Mouse (Mus musculus) kidney, embryonic 15.5 days (tissue): ENCODE measurements around the gene Gm29776. TPM values are rescaled to one million over a fixed set of nuclear protein-coding genes. Genes with fewer than 3 reads are reported as not detected.

Experiments used
- ATAC-seq: fragments of 200-750 bp; cut with Nextera tagmentation; replicated peaks from 2 replicates; pipeline ENCODE4 v1.8.0; 2017; ENCODE audit warnings: moderate TSS enrichment; ENCODE audit not compliant: low FRiP score
- H3K27ac ChIP-seq: fragments of 300-500 bp; sonication (generic); 2 replicates; pipeline ENCODE4 v1.5.1; 2015; ENCODE audit warnings: mild to moderate bottlenecking, inconsistent platforms
- H3K27me3 ChIP-seq: fragments of 300-500 bp; sonication (generic); 2 replicates; pipeline ENCODE4 v1.6.1; 2015; ENCODE audit warnings: inconsistent platforms
- H3K36me3 ChIP-seq: fragments of 300-500 bp; sonication (generic); 2 replicates; pipeline ENCODE4 v1.6.1; 2015; ENCODE audit warnings: inconsistent platforms
- H3K4me1 ChIP-seq: fragments of 300-500 bp; sonication (generic); 2 replicates; pipeline ENCODE4 v1.6.1; 2015; ENCODE audit warnings: inconsistent platforms
- H3K4me2 ChIP-seq: fragments of 300-500 bp; sonication (generic); 2 replicates; pipeline ENCODE4 v1.6.1; 2015; ENCODE audit warnings: moderate library complexity, mild to moderate bottlenecking, inconsistent platforms
- H3K4me3 ChIP-seq: fragments of 300-500 bp; sonication (generic); replicated peaks from 2 replicates; pipeline ENCODE4 v1.5.1; 2015; ENCODE audit warnings: mild to moderate bottlenecking, inconsistent platforms
- H3K9ac ChIP-seq: fragments of 300-500 bp; sonication (generic); 2 replicates; pipeline ENCODE4 v1.6.1; 2015; ENCODE audit warnings: mild to moderate bottlenecking, inconsistent platforms
- H3K9me3 ChIP-seq: fragments of 300-500 bp; sonication (generic); replicated peaks from 2 replicates; pipeline ENCODE4 v1.6.1; 2016; ENCODE audit warnings: inconsistent platforms
- WGBS: fragments of 180-500 bp; shearing (Covaris S2); methylation state at CpG from one replicate; pipeline ENCODE4 v1.1.7; 2015; ENCODE audit warnings: mixed read lengths; 5-methylcytosine and 5-hydroxymethylcytosine counted together
- polyA plus RNA-seq: library from polyadenylated mRNA; unstranded; fragments of >200 nt; fragmentation: Nextera tagmentation; extraction: Ambion mirVana; gene quantifications from 2 replicates; pipeline ENCODE4 v1.2.1, GENCODE M21; 2015

The Gm29776 gene
- polyA plus RNA-seq = 0.09 and 0.21 TPM in 2 replicates

GRCm38 (mm10) chr14:54698733-54699132 lies at the start of gene Gm29776:
TSS of gene Gm29776 (minus strand) at chr14:54698833.
- H3K27me3 ChIP-seq = peaks cover 23% of the 10 kb centered on the region
- H3K4me3 ChIP-seq = no peak within 1 kb of the TSS
- no peak within 1 kb of the TSS for H3K9ac ChIP-seq
- H3K4me2 ChIP-seq = no peak within 1 kb of the TSS
- 86% methylated on average over 4 of the region's 4 CpGs for WGBS
- H3K36me3 ChIP-seq = peaks cover 5% of the 10 kb centered on the region
- ATAC-seq = no peak
- H3K9me3 ChIP-seq = no peaks in the 10 kb centered on the region
- H3K4me1 ChIP-seq = 0 out of 2 replicates have a peak, but pooled peaks cover 3% of the 10 kb centered on the region
- H3K27ac ChIP-seq = no peak within 1 kb of the TSS

- no peaks in the 10 kb centered on the region for H3K9me3 ChIP-seq
- no peak overlapping the region for H3K9ac ChIP-seq
- no peak overlapping the region for H3K27ac ChIP-seq
- 91% methylated on average over 9 of the region's 9 CpGs for WGBS
- no peak overlapping the region for H3K4me2 ChIP-seq
- H3K27me3 ChIP-seq = no peaks in the 10 kb centered on the region
- peaks cover 11% of the 10 kb centered on the region for H3K4me1 ChIP-seq
- ATAC-seq = no peak
- H3K36me3 ChIP-seq = no peaks in the 10 kb centered on the region
- H3K4me3 ChIP-seq = no peak overlapping the region
These were observed 47.4 kb upstream of the Gm29776 start for GRCm38 (mm10) chr14:54746038-54746437.

- ATAC-seq = no peak
- 54% methylated on average over 8 of the region's 8 CpGs for WGBS
- H3K27ac ChIP-seq = no peak overlapping the region
- no peak overlapping the region for H3K4me2 ChIP-seq
- H3K4me3 ChIP-seq = no peak overlapping the region
- H3K36me3 ChIP-seq = no peaks in the 10 kb centered on the region
- H3K9me3 ChIP-seq = no peaks in the 10 kb centered on the region
- H3K4me1 ChIP-seq = peaks cover 11% of the 10 kb centered on the region
- no peak overlapping the region for H3K9ac ChIP-seq
- H3K27me3 ChIP-seq = no peaks in the 10 kb centered on the region
These were observed 45.8 kb upstream of the Gm29776 start for GRCm38 (mm10) chr14:54744473-54744872.

GRCm38 (mm10) chr14:54742375-54742774 lies 43.7 kb upstream of the Gm29776 start:
- Histone ChIP-seq H3K4me1 (peaks cover 11% of the 10 kb centered on the region), H3K27ac (no peak overlapping the region), H3K4me2 (no peak overlapping the region), H3K4me3 (no peak overlapping the region), H3K27me3 (no peaks in the 10 kb centered on the region), H3K9ac (no peak overlapping the region), H3K9me3 (no peaks in the 10 kb centered on the region), H3K36me3 (no peaks in the 10 kb centered on the region)
- ATAC-seq = no peak
- WGBS = 40% methylated on average over 2 of the region's 2 CpGs

GRCm38 (mm10) chr14:54741721-54742120 lies 43.1 kb upstream of the Gm29776 start:
- H3K36me3 ChIP-seq = no peaks in the 10 kb centered on the region
- no peak for ATAC-seq
- H3K27me3 ChIP-seq = no peaks in the 10 kb centered on the region
- H3K4me1 ChIP-seq = peaks cover 11% of the 10 kb centered on the region
- WGBS = 84% methylated on average over 6 of the region's 6 CpGs
- H3K9me3 ChIP-seq = no peaks in the 10 kb centered on the region
- no peak overlapping the region for H3K4me3 ChIP-seq
- H3K9ac ChIP-seq = no peak overlapping the region
- no peak overlapping the region for H3K27ac ChIP-seq
- no peak overlapping the region for H3K4me2 ChIP-seq

GRCm38 (mm10) chr14:54737634-54738033 lies 39.0 kb upstream of the Gm29776 start:
- WGBS = 78% methylated on average over 10 of the region's 10 CpGs
- H3K4me1 ChIP-seq = peaks cover 8% of the 10 kb centered on the region
- no peak overlapping the region for H3K4me3 ChIP-seq
- H3K9me3 ChIP-seq = no peaks in the 10 kb centered on the region
- no peak overlapping the region for H3K4me2 ChIP-seq
- no peaks in the 10 kb centered on the region for H3K27me3 ChIP-seq
- no peak overlapping the region for H3K9ac ChIP-seq
- H3K36me3 ChIP-seq = no peaks in the 10 kb centered on the region
- no peak overlapping the region for H3K27ac ChIP-seq
- no peak for ATAC-seq

GRCm38 (mm10) chr14:54736555-54737552 lies 38.2 kb upstream of the Gm29776 start:
- no peaks in the 10 kb centered on the region for H3K36me3 ChIP-seq
- H3K27ac ChIP-seq = no peak overlapping the region
- H3K4me3 ChIP-seq = no peak overlapping the region
- H3K4me2 ChIP-seq = no peak overlapping the region
- H3K27me3 ChIP-seq = no peaks in the 10 kb centered on the region
- 80% methylated on average over 14 of the region's 14 CpGs for WGBS
- H3K9ac ChIP-seq = no peak overlapping the region
- H3K9me3 ChIP-seq = no peaks in the 10 kb centered on the region
- peaks cover under 1% of the 10 kb centered on the region; the same call in 1 of the 2 replicates for H3K4me1 ChIP-seq
- no peak for ATAC-seq

GRCm38 (mm10) chr14:54735221-54735620 lies 36.6 kb upstream of the Gm29776 start:
- ATAC-seq = no peak
- Histone ChIP-seq H3K4me3 (no peak overlapping the region), H3K4me2 (no peak overlapping the region), H3K27ac (no peak overlapping the region), H3K36me3 (no peaks in the 10 kb centered on the region), H3K27me3 (no peaks in the 10 kb centered on the region), H3K4me1 (no peaks in the 10 kb centered on the region), H3K9ac (no peak overlapping the region), H3K9me3 (no peaks in the 10 kb centered on the region)
- WGBS = 83% methylated on average over 4 of the region's 4 CpGs

- Histone ChIP-seq H3K4me1 (no peaks in the 10 kb centered on the region), H3K9ac (no peak overlapping the region), H3K4me2 (no peak overlapping the region), H3K36me3 (no peaks in the 10 kb centered on the region), H3K4me3 (no peak overlapping the region), H3K9me3 (no peaks in the 10 kb centered on the region), H3K27ac (no peak overlapping the region), H3K27me3 (no peaks in the 10 kb centered on the region)
- WGBS = 78% methylated on average over 4 of the region's 4 CpGs
- no peak for ATAC-seq
These were observed 35.4 kb upstream of the Gm29776 start for GRCm38 (mm10) chr14:54734004-54734403.

- Histone ChIP-seq H3K27ac (no peak overlapping the region), H3K4me3 (no peak overlapping the region), H3K4me1 (no peaks in the 10 kb centered on the region), H3K36me3 (no peaks in the 10 kb centered on the region), H3K27me3 (no peaks in the 10 kb centered on the region), H3K4me2 (no peak overlapping the region), H3K9me3 (no peaks in the 10 kb centered on the region), H3K9ac (no peak overlapping the region)
- 85% methylated on average over 8 of the region's 8 CpGs for WGBS
- ATAC-seq = no peak
These were observed 33.6 kb upstream of the Gm29776 start for GRCm38 (mm10) chr14:54732206-54732605.

GRCm38 (mm10) chr14:54730305-54730704 lies 31.7 kb upstream of the Gm29776 start:
- no peak overlapping the region for H3K4me2 ChIP-seq
- H3K4me1 ChIP-seq = no peaks in the 10 kb centered on the region
- WGBS = 89% methylated on average over 6 of the region's 6 CpGs

GRCm38 (mm10) chr14:54728823-54729653 lies 30.4 kb upstream of the Gm29776 start:
- H3K36me3 ChIP-seq = no peaks in the 10 kb centered on the region
- no peak overlapping the region for H3K4me2 ChIP-seq
- 74% methylated on average over 13 of the region's 13 CpGs for WGBS
- no peak overlapping the region for H3K9ac ChIP-seq
- H3K27ac ChIP-seq = no peak overlapping the region
- no peaks in the 10 kb centered on the region for H3K9me3 ChIP-seq
- H3K27me3 ChIP-seq = no peaks in the 10 kb centered on the region
- H3K4me1 ChIP-seq = no peaks in the 10 kb centered on the region
- no peak overlapping the region for H3K4me3 ChIP-seq
- ATAC-seq = no peak

More at GRCm38 (mm10) chr14:54730305-54730704, 31.7 kb upstream of the Gm29776 start:
- ATAC-seq = no peak
- no peaks in the 10 kb centered on the region for H3K27me3 ChIP-seq
- no peaks in the 10 kb centered on the region for H3K36me3 ChIP-seq
- H3K9ac ChIP-seq = no peak overlapping the region
- no peak overlapping the region for H3K4me3 ChIP-seq
- no peaks in the 10 kb centered on the region for H3K9me3 ChIP-seq
- H3K27ac ChIP-seq = no peak overlapping the region
